Comparison of ENCODE assay signal across 8 mouse cellular contexts in genomic region chr11:99379568-99379967, GRCm38 (mm10). TPM values are rescaled to one million over a fixed set of nuclear protein-coding genes. Genes with fewer than 3 reads are reported as not detected.
A peak's percentile ranks its signal among the peaks of the same experiment; 100 is the strongest.
DNase-seq lines count a peak whose midpoint lies in the region; ATAC-seq and TF ChIP-seq lines count a peak whose summit lies in the region.

No protein-coding gene starts in this region.

- H3K27ac ChIP-seq in intestine, postnatal 0 days (ENCODE audit: low read depth, low read length): no peak overlapping the region
- H3K27ac ChIP-seq in intestine, embryonic 15.5 days: no peak overlapping the region

- no peaks in the 10 kb centered on the region for H3K4me1 ChIP-seq in intestine, postnatal 0 days (replicated peaks; ENCODE audit: control insufficient read depth, insufficient read depth, low read length)
- H3K4me1 ChIP-seq in intestine, embryonic 15.5 days (replicated peaks): no peaks in the 10 kb centered on the region

- H3K4me3 ChIP-seq in intestine, postnatal 0 days (ENCODE audit: low read depth, low read length): no peak overlapping the region
- H3K4me3 ChIP-seq in intestine, embryonic 15.5 days (replicated peaks): no peak overlapping the region

- H3K27me3 ChIP-seq in intestine, postnatal 0 days (replicated peaks; ENCODE audit: control insufficient read depth, insufficient read depth, low read length): no peaks in the 10 kb centered on the region
- 0 out of 2 replicates have a peak, but pooled peaks cover 3% of the 10 kb centered on the region for H3K27me3 ChIP-seq in intestine, embryonic 15.5 days (replicated peaks)

- no peaks in the 10 kb centered on the region for H3K9me3 ChIP-seq in intestine, postnatal 0 days (ENCODE audit: control insufficient read depth)
- H3K9me3 ChIP-seq in intestine, embryonic 15.5 days: no peaks in the 10 kb centered on the region

- no peak overlapping the region for H3K9ac ChIP-seq in intestine, postnatal 0 days (ENCODE audit: low read depth, low read length)
- no peak overlapping the region for H3K9ac ChIP-seq in intestine, embryonic 15.5 days

- peak; percentile 92 for TF ChIP-seq CTCF in intestine, postnatal 0 days (IDR thresholded peaks at IDR 0.05; ENCODE audit: low read depth)

- H3K4me2 ChIP-seq in intestine, postnatal 0 days (replicated peaks; ENCODE audit: low read depth): no peak overlapping the region
- no peak overlapping the region for H3K4me2 ChIP-seq in intestine, embryonic 15.5 days (replicated peaks)

- no peaks in the 10 kb centered on the region for H3K36me3 ChIP-seq in intestine, postnatal 0 days (ENCODE audit: control insufficient read depth, insufficient read depth)
- no peaks in the 10 kb centered on the region for H3K36me3 ChIP-seq in intestine, embryonic 15.5 days

- ATAC-seq in intestine, postnatal 0 days: no peak
- ATAC-seq in intestine, embryonic 15.5 days: no peak

- peak; percentile 41 for DNase-seq in adrenal gland, adult 8-10 months
- DNase-seq in embryo, embryonic 11.5 days (ENCODE audit: low read depth, low spot score): peak; percentile 57
- peak; percentile 81 for DNase-seq in heart, postnatal 4 days
- peak; percentile 77 for DNase-seq in left cerebral cortex, postnatal 4 days
- DNase-seq in ovary, postnatal 36 days (ENCODE audit: low spot score): peak; percentile 63
- DNase-seq in thymus, postnatal 36 days: peak; percentile 54 to 55

- 12% methylated on average over 5 of the region's 5 CpGs for WGBS in intestine, postnatal 0 days
- 24% methylated on average over 5 of the region's 5 CpGs for WGBS in intestine, embryonic 15.5 days

- intact Hi-C loops in left cerebral cortex, postnatal 4 days (cut with DNase I): no loop called here

RNA-seq across cellular contexts. Expression of gene Krt28, which starts 4.9 kb away (rescaled TPM):
- not detected in 2 replicates for polyA plus RNA-seq in intestine, postnatal 0 days (2015; fragmentation: Nextera tagmentation; extraction: Ambion mirVana)
- polyA plus RNA-seq in intestine, embryonic 15.5 days (2015; fragmentation: Nextera tagmentation; extraction: Ambion mirVana): 0.09 TPM in 1 of 2 replicates, not detected in the other
- not detected for total RNA-seq in adrenal gland, adult 8-10 months (2022)
- not detected for total RNA-seq in heart, postnatal 4 days (2021)
- total RNA-seq in left cerebral cortex, postnatal 4 days (2021): not detected

RNA-seq across cellular contexts. Expression of gene Krt10, which starts 9.6 kb away (rescaled TPM):
- polyA plus RNA-seq in intestine, postnatal 0 days (2015; fragmentation: Nextera tagmentation; extraction: Ambion mirVana): 13.6 and 14.5 TPM in 2 replicates
- polyA plus RNA-seq in intestine, embryonic 15.5 days (2015; fragmentation: Nextera tagmentation; extraction: Ambion mirVana): 18.3 and 21.2 TPM in 2 replicates
- total RNA-seq in adrenal gland, adult 8-10 months (2022): 1 to 10 TPM; 4.5 to 9.5 (median 8.0) TPM
- total RNA-seq in heart, postnatal 4 days (2021): 1 to 10 TPM; 8.6 to 9.5 TPM
- 10 to 100 TPM in 1 of 2 experiments, 1 to 10 TPM in 1; 9.5 to 12.3 TPM for total RNA-seq in left cerebral cortex, postnatal 4 days (2021)

RNA-seq across cellular contexts. Expression of gene Krt27, which starts 28.7 kb away (rescaled TPM):
- not detected in 2 replicates for polyA plus RNA-seq in intestine, postnatal 0 days (2015; fragmentation: Nextera tagmentation; extraction: Ambion mirVana)
- not detected in 2 replicates for polyA plus RNA-seq in intestine, embryonic 15.5 days (2015; fragmentation: Nextera tagmentation; extraction: Ambion mirVana)
- not detected for total RNA-seq in adrenal gland, adult 8-10 months (2022)
- not detected for total RNA-seq in heart, postnatal 4 days (2021)
- total RNA-seq in left cerebral cortex, postnatal 4 days (2021): not detected

RNA-seq across cellular contexts. Expression of gene Krt26, which starts 41.8 kb away (rescaled TPM):
- polyA plus RNA-seq in intestine, postnatal 0 days (2015; fragmentation: Nextera tagmentation; extraction: Ambion mirVana): not detected in 2 replicates
- polyA plus RNA-seq in intestine, embryonic 15.5 days (2015; fragmentation: Nextera tagmentation; extraction: Ambion mirVana): 0.11 TPM in 1 of 2 replicates, not detected in the other
- total RNA-seq in adrenal gland, adult 8-10 months (2022): not detected
- not detected for total RNA-seq in heart, postnatal 4 days (2021)
- not detected for total RNA-seq in left cerebral cortex, postnatal 4 days (2021)

RNA-seq across cellular contexts. Expression of gene Krt12, which starts 42.5 kb away (rescaled TPM):
- 0.07 and 0.10 TPM in 2 replicates for polyA plus RNA-seq in intestine, postnatal 0 days (2015; fragmentation: Nextera tagmentation; extraction: Ambion mirVana)
- polyA plus RNA-seq in intestine, embryonic 15.5 days (2015; fragmentation: Nextera tagmentation; extraction: Ambion mirVana): not detected in 2 replicates
- not detected for total RNA-seq in adrenal gland, adult 8-10 months (2022)
- total RNA-seq in heart, postnatal 4 days (2021): not detected
- 1 to 10 TPM; 1.2 to 1.7 TPM for total RNA-seq in left cerebral cortex, postnatal 4 days (2021)
